Mouse (Mus musculus): ENCODE results near the gene Gm12248.

The Gm12248 gene

GRCm38 (mm10) chr11:58093021-58093528 is at the start of gene Gm12248:
Gm12248 (minus strand) TSS chr11:58093134.
- no peak for DNase-seq

GRCm38 (mm10) chr11:58139466-58139865 is 46.5 kb upstream of the Gm12248 start:
- DNase-seq, result no peak

GRCm38 (mm10) chr11:58138821-58139220 is 45.9 kb upstream of the Gm12248 start:
- no peak for DNase-seq

- no peak for DNase-seq
Measured at GRCm38 (mm10) chr11:58136677-58137076, 43.7 kb upstream of the Gm12248 start.

- DNase-seq, result no peak
Measured at GRCm38 (mm10) chr11:58135296-58135695, 42.4 kb upstream of the Gm12248 start.

DNA sequence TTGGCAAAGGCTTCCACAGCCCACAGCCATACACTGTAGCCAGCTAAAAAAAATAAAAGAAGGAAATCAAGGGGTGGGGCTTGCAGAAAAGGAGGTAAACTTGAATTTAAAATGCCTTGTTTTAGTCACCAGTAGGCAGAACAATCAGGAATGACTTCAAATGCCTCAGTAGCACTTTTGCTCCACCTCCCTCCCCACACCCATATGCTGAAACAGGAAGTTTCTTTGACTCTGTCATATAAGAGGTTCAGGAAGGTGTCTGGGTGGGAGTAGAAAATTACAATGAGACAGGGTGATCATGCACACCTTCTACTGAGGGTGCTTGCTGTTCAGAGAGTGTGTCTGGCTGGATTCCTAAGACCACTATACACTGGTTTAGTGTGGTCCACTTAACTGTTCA is 41.9 kb upstream of the Gm12248 start:
- no peak for DNase-seq

DNA sequence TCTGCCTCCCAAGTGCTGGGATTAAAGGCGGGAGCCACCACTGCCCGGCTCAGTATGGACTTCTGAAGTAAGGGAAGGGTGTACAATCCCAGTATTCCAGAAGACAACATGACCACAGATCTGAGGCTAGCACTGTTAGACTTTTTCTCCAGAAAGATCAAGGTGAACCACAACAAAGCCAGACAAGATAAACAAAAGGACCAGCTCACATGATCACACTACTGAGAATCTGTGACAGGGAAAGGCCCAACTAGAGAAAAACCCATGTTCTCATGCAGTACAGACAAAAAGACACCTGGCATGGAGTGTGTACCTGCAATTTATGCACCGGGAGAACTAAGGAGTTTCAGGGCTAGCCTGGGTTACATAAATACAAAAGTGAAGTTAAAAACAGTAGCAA is 39.1 kb upstream of the Gm12248 start:
- no peak for DNase-seq

DNA sequence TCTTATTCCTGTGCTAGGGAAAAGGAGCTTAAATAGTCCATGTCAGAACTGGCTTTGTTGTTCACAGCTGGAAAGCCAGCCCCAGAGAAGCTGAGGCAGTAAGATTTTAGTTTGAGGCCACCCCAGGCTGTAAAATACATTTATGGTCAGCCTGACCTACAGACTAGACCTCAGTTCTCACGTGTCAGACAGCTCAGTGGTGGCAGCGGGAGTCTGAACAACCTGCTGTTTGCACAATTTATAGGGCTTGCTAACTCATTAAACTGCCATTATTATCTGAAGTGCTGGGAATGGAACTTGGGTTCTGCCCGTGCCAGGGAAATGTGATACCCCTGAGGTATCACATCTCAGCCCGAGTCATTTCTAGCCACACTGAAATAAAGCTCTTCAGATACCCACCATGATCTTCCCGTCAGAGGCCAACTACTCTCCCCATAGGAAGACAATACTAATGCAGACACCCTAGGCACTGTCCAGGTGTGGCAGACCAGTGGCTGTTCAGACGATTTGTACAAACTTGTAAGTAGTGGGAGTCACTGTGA is 36.4 kb upstream of the Gm12248 start:
- DNase-seq, result no peak

DNA sequence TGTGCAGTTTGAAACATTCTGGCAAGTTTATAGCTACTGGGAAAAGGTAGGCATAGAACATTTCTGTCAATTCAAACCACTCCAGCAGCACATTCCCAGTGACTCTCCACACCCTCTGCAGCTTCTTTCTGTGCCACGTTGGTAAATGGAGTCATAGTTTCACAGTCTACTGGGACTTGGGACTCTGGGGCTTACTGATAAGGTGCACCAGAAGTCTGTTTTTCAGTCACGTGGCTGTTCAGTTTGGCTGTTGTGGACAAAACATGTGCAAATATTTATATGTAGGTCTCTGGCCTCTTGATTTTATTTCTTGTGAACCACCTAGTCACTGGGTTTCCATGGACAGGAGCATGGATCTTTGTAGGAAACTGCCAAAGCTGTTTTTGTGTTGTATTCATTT is 34.6 kb upstream of the Gm12248 start:
- DNase-seq, result no peak

DNA sequence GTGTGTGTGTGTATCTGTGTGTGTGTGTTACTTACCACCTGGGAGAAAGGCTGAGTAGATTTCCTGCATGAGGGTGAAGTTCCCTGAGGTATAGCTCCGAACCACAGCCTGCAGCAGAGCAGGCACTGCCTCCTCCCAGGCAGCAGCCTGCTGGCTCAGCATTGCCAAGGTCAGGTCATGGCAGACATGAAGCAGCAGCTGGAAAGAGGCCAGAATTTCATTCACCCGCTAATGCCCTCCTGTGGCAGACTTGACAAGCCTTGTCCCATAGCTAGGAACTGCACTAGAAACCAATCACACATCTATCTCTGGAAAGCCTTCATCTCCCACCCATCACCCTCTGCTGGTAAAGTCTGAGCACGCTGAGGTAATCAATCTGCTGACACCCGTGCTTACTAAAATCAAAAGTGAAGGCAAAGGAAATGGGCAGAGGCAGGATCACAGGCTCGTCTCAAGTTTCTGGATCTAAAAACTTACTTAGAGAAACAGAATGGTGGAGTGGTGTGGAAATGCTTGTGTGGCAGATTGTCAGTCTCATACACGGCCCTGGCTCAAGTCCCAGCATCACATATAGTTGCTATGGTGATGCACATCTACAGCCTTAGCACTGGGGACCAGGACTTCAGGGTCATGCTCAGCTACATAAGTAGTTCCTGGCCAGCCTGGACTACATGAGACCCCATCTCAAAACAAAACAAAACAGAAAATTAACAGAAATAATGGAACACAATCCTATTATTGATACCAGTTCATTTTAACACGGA is 33.6 kb upstream of the Gm12248 start:
- DNase-seq, result peak; percentile 82

DNA sequence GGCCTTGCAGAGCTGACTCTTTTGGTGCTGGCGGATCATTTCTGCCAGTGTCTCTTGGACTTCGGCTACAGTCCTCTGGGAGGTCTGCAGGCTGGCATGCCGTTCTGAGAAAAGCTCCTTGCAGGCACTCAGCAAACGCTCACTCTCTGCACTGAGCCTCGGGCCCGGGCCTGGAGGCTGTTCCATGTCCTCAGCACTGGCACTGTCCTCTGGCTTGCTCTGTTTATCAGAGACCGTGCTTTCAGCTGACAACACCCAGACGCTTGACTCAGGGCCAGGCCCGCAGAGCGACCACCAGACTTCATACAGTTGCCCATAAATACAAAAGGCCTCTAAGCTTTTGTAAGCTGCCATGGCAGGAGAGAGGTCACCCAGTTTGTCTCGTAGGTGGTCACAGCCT is 32.1 kb upstream of the Gm12248 start:
- no peak for DNase-seq

GRCm38 (mm10) chr11:58123711-58124110 is 30.8 kb upstream of the Gm12248 start:
- DNase-seq, result peak; percentile 59

DNA sequence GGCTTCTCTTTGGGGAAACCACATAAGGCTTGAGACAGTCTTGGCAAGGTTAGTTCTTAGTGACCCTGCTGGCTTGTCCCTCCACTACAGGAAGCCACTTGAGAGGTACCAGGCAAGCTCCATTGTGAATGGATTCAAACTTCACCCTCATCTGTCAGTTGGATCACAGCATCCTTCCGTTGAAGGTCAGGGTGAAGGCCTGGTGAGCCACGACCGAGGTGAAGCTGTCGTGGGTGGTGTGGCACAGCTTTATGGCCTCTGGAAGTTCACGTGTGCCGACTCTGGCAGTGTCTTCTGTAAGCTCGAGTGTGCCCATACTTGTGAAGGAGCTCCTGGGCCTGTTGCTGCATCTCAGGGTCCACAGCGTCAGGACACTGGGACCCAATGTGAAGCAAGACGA is 28.4 kb upstream of the Gm12248 start:
- no peak for DNase-seq

- no peak for DNase-seq
Measured at GRCm38 (mm10) chr11:58120655-58121054, 27.7 kb upstream of the Gm12248 start.

GRCm38 (mm10) chr11:58117044-58117652 is 24.2 kb upstream of the Gm12248 start:
- DNase-seq, result no peak

DNA sequence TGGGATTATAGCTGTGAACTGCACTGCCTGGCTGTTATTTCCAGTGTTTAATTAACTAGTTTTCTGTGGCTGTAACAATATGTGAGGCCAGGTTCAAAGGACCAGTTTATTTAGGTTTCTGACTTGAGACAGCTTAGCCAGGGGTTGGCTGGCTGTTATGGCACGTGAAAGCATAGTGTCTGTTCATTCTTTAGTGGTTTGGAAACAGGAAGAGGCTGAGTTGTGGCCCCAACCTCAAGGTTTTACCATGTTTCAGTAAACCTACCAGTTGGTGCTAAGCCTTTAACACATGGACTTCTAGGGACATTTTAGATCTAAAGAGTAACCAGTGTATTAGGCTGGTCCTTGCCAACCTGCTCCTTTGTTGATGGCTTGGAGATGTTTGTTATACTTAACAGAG is 23.6 kb upstream of the Gm12248 start:
- no peak for DNase-seq

DNA sequence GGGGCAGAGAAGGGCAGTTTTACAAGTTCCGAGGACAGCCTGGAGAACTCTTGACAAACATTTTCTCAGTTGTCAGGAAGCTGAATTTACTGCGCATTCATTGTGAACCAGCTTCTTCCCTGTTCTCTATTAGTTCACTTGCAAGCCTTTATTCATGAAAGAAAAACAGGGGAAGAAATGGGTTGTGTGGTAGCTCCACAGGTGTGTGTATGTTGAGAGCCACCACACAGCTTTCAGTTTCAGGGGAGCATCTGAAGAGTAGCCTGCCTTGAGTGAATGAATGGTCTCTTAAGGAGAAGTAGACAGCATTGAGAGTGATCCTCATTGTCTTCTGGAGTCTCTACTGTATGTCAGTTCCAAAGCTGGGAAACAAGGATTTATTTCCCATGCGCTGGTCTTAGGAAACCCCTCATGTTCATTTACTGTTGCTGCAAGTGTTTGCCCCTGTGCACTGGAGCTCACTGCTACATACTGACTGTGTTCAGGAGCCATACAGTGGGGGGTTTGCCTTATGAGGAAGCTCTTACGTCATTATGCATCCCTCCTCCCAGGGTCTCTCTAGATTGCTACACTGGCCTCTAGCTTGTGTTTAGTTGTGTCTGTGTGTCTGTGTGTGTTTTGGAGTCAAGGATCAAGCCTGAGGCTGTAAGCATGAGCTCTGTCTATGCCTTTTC is 14.9 kb upstream of the Gm12248 start:
- no peak for DNase-seq

DNA sequence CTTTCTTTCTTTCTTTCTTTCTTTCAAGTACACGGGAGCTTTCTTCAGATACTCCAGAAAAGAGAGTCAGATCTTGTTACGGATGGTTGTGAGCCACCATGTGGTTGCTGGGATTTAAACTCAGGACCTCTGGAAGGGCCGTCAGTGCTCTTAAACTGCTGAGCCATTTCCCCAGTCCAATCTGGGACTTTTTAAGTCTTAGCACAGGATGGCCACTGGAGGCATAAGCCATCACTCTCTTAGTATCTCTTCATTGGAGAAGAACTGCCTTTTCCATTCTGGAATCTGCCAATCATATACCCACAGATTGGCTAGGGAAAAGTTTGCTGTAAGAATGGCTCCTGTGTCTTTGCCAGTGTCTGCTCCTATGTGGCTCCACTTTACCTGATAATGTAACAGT is 14.1 kb upstream of the Gm12248 start:
- no peak for DNase-seq

GRCm38 (mm10) chr11:58104351-58104791 is 11.4 kb upstream of the Gm12248 start:
- no peak for DNase-seq

GRCm38 (mm10) chr11:58103697-58104306 is 10.9 kb upstream of the Gm12248 start, which contains the start of gene Cnot8:
Cnot8 (plus strand) TSS chr11:58104153.
- DNase-seq, result peak; percentile 100

DNA sequence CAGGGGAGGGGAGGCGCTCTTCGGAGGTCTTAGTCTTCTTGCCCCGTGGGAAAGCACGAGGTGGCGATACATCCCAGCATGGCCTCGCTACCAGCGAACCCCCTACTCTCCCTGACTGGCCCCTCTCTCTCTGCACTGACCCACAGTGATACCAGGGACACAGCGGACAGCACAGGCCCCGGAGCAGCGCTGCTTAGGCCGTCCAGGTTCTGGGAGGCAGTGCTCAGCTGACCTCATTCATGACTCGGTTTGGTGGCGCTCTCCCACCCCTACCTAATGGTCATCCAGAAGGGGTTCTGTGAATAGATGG is 10.4 kb upstream of the Gm12248 start:
- no peak for DNase-seq

DNA sequence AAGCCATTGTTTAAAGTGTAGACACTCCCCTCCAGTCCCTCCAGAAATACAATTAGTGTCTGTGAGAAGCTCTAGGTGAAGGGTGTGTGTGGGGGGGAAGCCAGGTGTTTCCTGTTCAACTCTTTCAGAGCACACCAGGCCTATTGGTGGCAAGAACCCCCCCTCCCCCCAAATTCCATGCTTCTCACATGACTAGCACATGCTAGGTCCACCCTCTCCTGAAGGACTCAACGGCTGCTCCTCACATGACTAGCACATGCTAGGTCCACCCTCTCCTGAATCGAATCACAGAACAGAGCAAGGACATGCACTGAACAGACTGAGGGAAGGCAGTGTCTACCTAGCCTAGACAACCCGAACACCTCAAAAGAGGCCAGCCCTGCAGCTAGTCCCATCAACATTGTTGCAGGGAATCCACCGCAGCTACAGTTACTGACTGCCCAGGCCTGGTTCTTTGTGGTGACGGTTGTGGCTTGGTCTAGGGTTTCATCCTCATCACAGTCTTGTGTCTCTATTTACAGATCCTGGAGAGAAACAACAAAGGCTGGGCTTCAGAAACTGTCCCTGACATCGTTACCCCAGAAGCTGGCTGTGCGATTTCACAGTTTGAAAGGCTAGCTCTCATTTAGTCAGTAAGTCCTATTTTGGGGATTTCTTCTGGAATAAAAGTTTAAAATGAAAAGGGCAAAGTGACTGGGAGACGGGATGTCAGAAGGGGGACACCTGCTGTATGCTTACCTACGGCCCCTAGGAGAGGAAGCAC is 9.8 kb upstream of the Gm12248 start:
- DNase-seq, result peak; percentile 49

Data from cerebellum, adult 9-11 months (tissue).